Mouse (Mus musculus): ENCODE data around the gene Tiprl. TPM values are rescaled to one million over a fixed set of nuclear protein-coding genes. Genes with fewer than 3 reads are reported as not detected.

Gene Tiprl
- polyA plus RNA-seq, 1 experiment: 13.2 TPM

GRCm38 (mm10) chr1:165169462-165169861 is 67.3 kb downstream of the Tiprl start:
- no peak for TF ChIP-seq POLR2A (IDR thresholded peaks at IDR 0.05; ENCODE audit: low read depth, low read length)
- TF ChIP-seq CTCF (IDR thresholded peaks at IDR 0.05; ENCODE audit: extremely low read depth, insufficient read depth, insufficient read length, insufficient replicate concordance): no peak
- 72% methylated on average over 3 of the region's 3 CpGs for WGBS
- no peak overlapping the region for H3K4me3 ChIP-seq (ENCODE audit: extremely low read depth, insufficient read depth, insufficient read length)
- DNase-seq (ENCODE audit: low read depth in 1 of 2, low spot score in 2 of 2): no peak
- H3K4me1 ChIP-seq (ENCODE audit: control insufficient read depth, insufficient read depth, insufficient read length): peaks cover under 1% of the 10 kb centered on the region; the same call in 1 of the 2 replicates
- no peaks in the 10 kb centered on the region for H3K36me3 ChIP-seq (ENCODE audit: control insufficient read depth, insufficient read depth, low read length)
- H3K27ac ChIP-seq (ENCODE audit: insufficient read depth, low read length): no peak overlapping the region
- H3K27me3 ChIP-seq (ENCODE audit: control insufficient read depth, insufficient read depth, low read length): no peaks in the 10 kb centered on the region

- no peak for DNase-seq (ENCODE audit: low read depth in 1 of 2, low spot score in 2 of 2)
- no peak overlapping the region for H3K27ac ChIP-seq (ENCODE audit: insufficient read depth, low read length)
- no peaks in the 10 kb centered on the region for H3K27me3 ChIP-seq (ENCODE audit: control insufficient read depth, insufficient read depth, low read length)
- H3K36me3 ChIP-seq (ENCODE audit: control insufficient read depth, insufficient read depth, low read length): no peaks in the 10 kb centered on the region
- TF ChIP-seq CTCF (IDR thresholded peaks at IDR 0.05; ENCODE audit: extremely low read depth, insufficient read depth, insufficient read length, insufficient replicate concordance) (no peak), POLR2A (IDR thresholded peaks at IDR 0.05; ENCODE audit: low read depth, low read length) (no peak)
- H3K4me3 ChIP-seq (ENCODE audit: extremely low read depth, insufficient read depth, insufficient read length): no peak overlapping the region
- 91% methylated on average over 6 of the region's 6 CpGs for WGBS
- no peaks in the 10 kb centered on the region; the same call in 1 of the 2 replicates for H3K4me1 ChIP-seq (ENCODE audit: control insufficient read depth, insufficient read depth, insufficient read length)
These were observed 71.9 kb downstream of the Tiprl start for GRCm38 (mm10) chr1:165164920-165165319.

Other genes with a start within 250 kb of the Tiprl start
- 0.15 and 0.16 TPM in 2 replicates for gene Tbx19, start 76.2 kb downstream of the Tiprl start, polyA plus RNA-seq (2012; rRNA removed)
- gene Sft2d2, start 42.6 kb downstream of the Tiprl start, polyA plus RNA-seq (2012; rRNA removed): 34.5 and 38.1 TPM in 2 replicates
- gene Gpr161, start 58.8 kb upstream of the Tiprl start, polyA plus RNA-seq (2012; rRNA removed): 0.78 and 1.2 TPM in 2 replicates
- 9.7 and 10.4 TPM in 2 replicates for gene Dcaf6, start 223.5 kb upstream of the Tiprl start, polyA plus RNA-seq (2012; rRNA removed)
- 21.6 and 28.6 TPM in 2 replicates for gene Mpc2, start 223.6 kb upstream of the Tiprl start, polyA plus RNA-seq (2012; rRNA removed)
- 0.06 TPM in 1 of 2 replicates, not detected in the other for gene Adcy10, start 248.2 kb upstream of the Tiprl start, polyA plus RNA-seq (2012; rRNA removed)

Measured in spleen, adult 2 months (tissue).